Mouse (Mus musculus) heart, embryonic 11.5 days (tissue): ENCODE measurements around the gene Qrich1. TPM values are rescaled to one million over a fixed set of nuclear protein-coding genes. Genes with fewer than 3 reads are reported as not detected.
A peak's percentile ranks its signal among the peaks of the same experiment; 100 is the strongest.

Source experiments
- ATAC-seq: fragments of 200-750 bp; cut with Nextera tagmentation; replicated peaks from 2 replicates; pipeline ENCODE4 v1.8.0; 2017; ENCODE audit warnings: moderate library complexity; ENCODE audit not compliant: insufficient number of reproducible peaks, low FRiP score, low TSS enrichment
- H3K27ac ChIP-seq: fragments of 300-500 bp; sonication (generic); 2 replicates; pipeline ENCODE4 v1.5.1; 2014; ENCODE audit warnings: mild to moderate bottlenecking, low read depth, low read length
- H3K27me3 ChIP-seq: fragments of 300-500 bp; sonication (generic); 2 replicates; pipeline ENCODE4 v1.6.1; 2014; ENCODE audit warnings: mild to moderate bottlenecking, low read length, mixed read lengths; ENCODE audit not compliant: control insufficient read depth, insufficient read depth
- H3K36me3 ChIP-seq: fragments of 300-500 bp; sonication (generic); 2 replicates; pipeline ENCODE4 v1.6.1; 2014; ENCODE audit warnings: mild to moderate bottlenecking, low read length, moderate library complexity, mixed read lengths; ENCODE audit not compliant: control insufficient read depth, insufficient read depth
- H3K4me1 ChIP-seq: fragments of 300-500 bp; sonication (generic); 2 replicates; pipeline ENCODE4 v1.6.1; 2014; ENCODE audit warnings: low read length; ENCODE audit not compliant: control insufficient read depth, insufficient read depth
- H3K4me2 ChIP-seq: fragments of 300-500 bp; sonication (generic); 2 replicates; pipeline ENCODE4 v1.6.1; 2014; ENCODE audit warnings: mild to moderate bottlenecking, moderate library complexity
- H3K4me3 ChIP-seq: fragments of 300-500 bp; sonication (generic); 2 replicates; pipeline ENCODE4 v1.5.1; 2014; ENCODE audit warnings: low read depth, low read length
- H3K9ac ChIP-seq: fragments of 300-500 bp; sonication (generic); 2 replicates; pipeline ENCODE4 v1.6.1; 2014; ENCODE audit warnings: mild to moderate bottlenecking, low read depth, low read length, moderate library complexity
- H3K9me3 ChIP-seq: fragments of 300-500 bp; sonication (generic); replicated peaks from 2 replicates; pipeline ENCODE4 v1.6.1; 2016; ENCODE audit warnings: low read length; ENCODE audit not compliant: control insufficient read depth
- WGBS: fragments of 180-500 bp; shearing (Covaris S2); extraction: QIAGEN DNeasy Blood & Tissue Kit; methylation state at CpG from one replicate; pipeline ENCODE4 v1.1.7; 2014; ENCODE audit not compliant: insufficient replicate concordance; 5-methylcytosine and 5-hydroxymethylcytosine counted together
- polyA plus RNA-seq: library from polyadenylated mRNA; unstranded; fragments of >200 nt; fragmentation: Nextera tagmentation; extraction: Ambion mirVana; gene quantifications from 2 replicates; pipeline ENCODE4 v1.2.1, GENCODE M21; 2014

Gene Qrich1
- polyA plus RNA-seq, 1 experiment from 2014 or later: 103 TPM

DNA sequence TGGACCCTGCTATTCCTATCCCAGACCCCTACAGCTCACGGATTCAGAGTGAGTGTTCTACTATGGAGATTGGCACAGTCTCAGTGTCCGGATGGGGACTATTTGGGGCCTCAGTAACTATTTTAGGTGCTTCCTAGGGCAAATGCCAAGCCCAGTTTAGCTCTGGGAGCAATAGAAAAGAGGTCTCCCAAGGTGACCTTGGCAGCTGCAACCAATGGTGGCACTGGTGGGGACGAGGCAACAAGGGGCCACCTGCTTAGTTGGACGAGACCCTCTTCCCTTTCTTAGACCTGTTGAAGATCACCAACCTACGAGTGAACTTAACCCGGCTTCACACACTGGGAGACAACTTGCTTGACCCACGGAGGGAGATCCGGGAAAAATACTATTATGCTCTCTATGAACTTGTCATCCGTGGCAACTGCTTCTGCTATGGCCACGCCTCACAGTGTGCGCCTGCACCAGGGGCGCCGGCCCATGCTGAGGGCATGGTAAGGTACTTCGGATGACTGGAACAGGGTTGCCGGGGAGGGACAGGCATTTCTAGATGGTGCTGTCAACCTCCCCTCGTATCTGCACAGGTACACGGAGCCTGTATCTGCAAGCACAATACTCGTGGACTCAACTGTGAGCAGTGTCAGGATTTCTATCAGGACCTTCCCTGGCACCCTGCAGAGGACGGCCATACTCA is 34.9 kb upstream of the Qrich1 start:
- 80% methylated on average over 19 of the region's 19 CpGs for WGBS
- H3K9me3 ChIP-seq: no peaks in the 10 kb centered on the region
- peaks cover 35% of the 10 kb centered on the region for H3K36me3 ChIP-seq
- no peak for ATAC-seq
- peaks cover 20% of the 10 kb centered on the region for H3K4me1 ChIP-seq
- 0 out of 2 replicates have a peak overlapping the region, but pooled peaks have one; percentile 22 for H3K27ac ChIP-seq
- peak overlapping the region; percentile 14; the same call in 1 of the 2 replicates for H3K4me3 ChIP-seq
- H3K9ac ChIP-seq: no peak overlapping the region; the same call in 1 of the 2 replicates
- no peaks in the 10 kb centered on the region for H3K27me3 ChIP-seq
- peak overlapping the region; percentile 66 for H3K4me2 ChIP-seq

GRCm38 (mm10) chr9:108483051-108483790 is 33.4 kb upstream of the Qrich1 start:
- no peaks in the 10 kb centered on the region for H3K27me3 ChIP-seq
- WGBS: 91% methylated on average over 18 of the region's 18 CpGs
- no peak overlapping the region for H3K4me2 ChIP-seq
- no peak overlapping the region for H3K9ac ChIP-seq
- no peak for ATAC-seq
- H3K4me3 ChIP-seq: no peak overlapping the region
- peaks cover 50% of the 10 kb centered on the region for H3K36me3 ChIP-seq
- peaks cover 20% of the 10 kb centered on the region for H3K4me1 ChIP-seq
- H3K27ac ChIP-seq: no peak overlapping the region
- H3K9me3 ChIP-seq: no peaks in the 10 kb centered on the region

- WGBS: 86% methylated on average over 15 of the region's 15 CpGs
- Histone ChIP-seq H3K9ac (no peak overlapping the region), H3K4me1 (peaks cover 18% of the 10 kb centered on the region), H3K27me3 (no peaks in the 10 kb centered on the region), H3K4me3 (no peak overlapping the region), H3K4me2 (no peak overlapping the region), H3K9me3 (no peaks in the 10 kb centered on the region), H3K36me3 (peaks cover 53% of the 10 kb centered on the region), H3K27ac (no peak overlapping the region)
- ATAC-seq: no peak
Measured at GRCm38 (mm10) chr9:108484021-108484420, 32.6 kb upstream of the Qrich1 start.

- Histone ChIP-seq H3K36me3 (peaks cover 63% of the 10 kb centered on the region), H3K27ac (no peak overlapping the region), H3K9me3 (no peaks in the 10 kb centered on the region), H3K4me2 (no peak overlapping the region), H3K9ac (no peak overlapping the region), H3K4me3 (no peak overlapping the region), H3K4me1 (peaks cover 15% of the 10 kb centered on the region), H3K27me3 (no peaks in the 10 kb centered on the region)
- WGBS: 86% methylated on average over 19 of the region's 19 CpGs
- ATAC-seq: no peak
Measured at GRCm38 (mm10) chr9:108485301-108485875, 31.2 kb upstream of the Qrich1 start.

- Histone ChIP-seq H3K4me2 (no peak overlapping the region), H3K4me3 (no peak overlapping the region), H3K9me3 (no peaks in the 10 kb centered on the region), H3K27ac (no peak overlapping the region), H3K4me1 (peaks cover 10% of the 10 kb centered on the region), H3K27me3 (no peaks in the 10 kb centered on the region), H3K36me3 (peaks cover 63% of the 10 kb centered on the region), H3K9ac (no peak overlapping the region)
- no peak for ATAC-seq
- WGBS: 84% methylated on average over 8 of the region's 8 CpGs
Measured at GRCm38 (mm10) chr9:108486973-108487530, 29.6 kb upstream of the Qrich1 start.

- Histone ChIP-seq H3K4me1 (peaks cover 15% of the 10 kb centered on the region), H3K4me3 (no peak overlapping the region), H3K27ac (no peak overlapping the region), H3K36me3 (peaks cover 63% of the 10 kb centered on the region), H3K9ac (no peak overlapping the region), H3K9me3 (no peaks in the 10 kb centered on the region), H3K27me3 (no peaks in the 10 kb centered on the region), H3K4me2 (no peak overlapping the region)
- no peak for ATAC-seq
- WGBS: 90% methylated on average over 17 of the region's 17 CpGs
Measured at GRCm38 (mm10) chr9:108488403-108488802, 28.2 kb upstream of the Qrich1 start.

GRCm38 (mm10) chr9:108489215-108489614 is 27.4 kb upstream of the Qrich1 start:
- ATAC-seq: no peak
- Histone ChIP-seq H3K9me3 (no peaks in the 10 kb centered on the region), H3K27me3 (no peaks in the 10 kb centered on the region), H3K27ac (no peak overlapping the region), H3K4me1 (peaks cover 15% of the 10 kb centered on the region), H3K4me2 (no peak overlapping the region), H3K4me3 (no peak overlapping the region), H3K9ac (no peak overlapping the region), H3K36me3 (peaks cover 64% of the 10 kb centered on the region)
- 95% methylated on average over 20 of the region's 20 CpGs for WGBS

DNA sequence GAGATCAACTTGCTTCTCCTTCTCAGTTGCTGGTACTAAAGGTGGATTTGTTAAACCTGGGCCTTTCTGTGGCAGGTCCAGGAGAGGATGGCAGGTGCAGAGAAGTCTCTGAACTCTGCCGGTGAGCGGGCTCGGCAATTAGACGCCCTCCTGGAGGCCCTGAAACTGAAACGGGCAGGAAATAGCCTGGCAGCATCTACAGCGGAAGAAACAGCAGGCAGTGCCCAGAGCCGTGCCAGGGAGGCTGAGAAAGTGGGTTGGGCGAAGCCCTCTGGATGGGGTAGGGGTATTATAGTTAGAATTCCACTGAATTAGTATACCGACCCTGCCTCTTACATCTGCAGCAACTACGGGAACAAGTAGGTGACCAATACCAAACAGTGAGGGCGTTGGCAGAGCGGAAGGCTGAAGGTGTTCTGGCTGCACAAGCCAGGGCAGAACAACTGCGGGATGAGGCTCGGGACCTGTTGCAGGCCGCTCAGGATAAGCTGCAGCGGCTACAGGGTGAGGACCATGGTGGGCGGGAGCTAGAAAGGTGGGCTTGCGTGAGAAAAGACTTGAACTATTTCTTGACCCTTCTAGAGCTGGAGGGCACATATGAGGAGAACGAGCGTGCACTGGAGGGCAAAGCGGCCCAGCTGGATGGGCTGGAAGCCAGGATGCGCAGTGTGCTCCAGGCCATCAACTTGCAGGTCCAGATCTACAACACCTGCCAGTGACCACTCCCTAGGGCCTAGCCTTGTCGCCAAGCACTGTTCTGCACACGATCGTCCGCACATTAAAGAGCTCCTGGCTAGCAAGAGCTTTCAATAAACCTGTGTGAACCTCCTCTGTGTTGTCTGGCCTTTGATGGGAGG is 26.7 kb upstream of the Qrich1 start:
- ATAC-seq: no peak; the same call in 1 of the 2 replicates
- Histone ChIP-seq H3K27me3 (no peaks in the 10 kb centered on the region), H3K9me3 (no peaks in the 10 kb centered on the region), H3K27ac (peak overlapping the region; percentile 99), H3K9ac (peak overlapping the region; percentile 92), H3K4me3 (peak overlapping the region; percentile 90), H3K36me3 (peaks cover 67% of the 10 kb centered on the region), H3K4me1 (peaks cover 15% of the 10 kb centered on the region), H3K4me2 (peak overlapping the region; percentile 90)
- 64% methylated on average over 26 of the region's 26 CpGs for WGBS
